Mouse (Mus musculus) olfactory bulb, adult 2 months (tissue): ENCODE results near the gene Stat5a. TPM values are rescaled to one million over a fixed set of nuclear protein-coding genes. Genes with fewer than 3 reads are reported as not detected.

Experiments
- H3K27ac ChIP-seq: fragments of 200-500 bp; 2 replicates; pipeline ENCODE4 v1.5.1; 2012; ENCODE audit warnings: low read depth, low read length; ENCODE audit not compliant: insufficient read depth
- H3K4me1 ChIP-seq: fragments of 200-500 bp; 2 replicates; pipeline ENCODE4 v1.6.1; 2012; ENCODE audit warnings: low read length; ENCODE audit not compliant: control insufficient read depth, insufficient read depth
- H3K4me3 ChIP-seq: fragments of 200-500 bp; 2 replicates; pipeline ENCODE4 v1.5.1; 2012; ENCODE audit warnings: mild to moderate bottlenecking, low read depth, low read length, moderate library complexity; ENCODE audit not compliant: insufficient read depth
- CTCF ChIP-seq: fragments of 200-500 bp; IDR thresholded peaks from 2 replicates; pipeline ENCODE4 v1.5.1; 2012; ENCODE audit warnings: low read depth, mild to moderate bottlenecking, low read length, moderate library complexity; ENCODE audit not compliant: insufficient read depth
- POLR2A ChIP-seq: fragments of 200-500 bp; IDR thresholded peaks from 2 replicates; pipeline ENCODE4 v1.6.1; 2012; ENCODE audit warnings: mild to moderate bottlenecking, low read depth, low read length, moderate library complexity; ENCODE audit not compliant: insufficient read depth
- WGBS: fragments of 180-500 bp; shearing (Covaris S2); methylation state at CpG from one replicate; pipeline ENCODE4 v1.1.7; 2018; 5-methylcytosine and 5-hydroxymethylcytosine counted together
- polyA plus RNA-seq: library from polyadenylated mRNA; stranded (reverse); fragments of >200 nt; gene quantifications from 2 replicates; pipeline ENCODE4 v1.2.4, GENCODE M21; 2012; ENCODE audit warnings: low replicate concordance; ENCODE audit not compliant: missing spikeins, insufficient read depth, insufficient read length

Stat5a gene
- polyA plus RNA-seq, 1 experiment, result not detected

DNA sequence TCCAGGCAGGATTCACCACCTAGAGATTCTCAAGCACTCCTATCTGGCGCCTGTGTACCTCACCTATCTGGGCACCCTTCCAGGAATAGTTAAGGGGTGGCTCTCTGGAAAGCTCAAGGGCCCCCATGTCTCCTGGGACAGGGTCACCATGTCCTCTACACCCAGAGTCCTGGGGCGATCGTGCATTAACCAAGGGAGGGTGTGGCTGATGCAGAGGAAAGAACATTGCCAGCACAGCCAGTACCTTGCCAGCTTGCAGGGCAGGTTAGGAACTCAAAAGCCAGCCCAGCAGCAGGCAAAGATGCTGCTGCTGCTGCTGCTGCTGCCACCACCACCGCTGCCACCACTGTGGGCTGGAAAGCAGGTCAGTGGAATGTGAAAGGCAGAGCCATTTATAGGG lies 4.9 kb upstream of the Stat5a start:
- TF ChIP-seq CTCF, result no peak
- no peak for TF ChIP-seq POLR2A
- Histone ChIP-seq H3K4me1 (peaks cover 12% of the 10 kb centered on the region), H3K27ac (no peak overlapping the region), H3K4me3 (no peak overlapping the region)
- 61% methylated on average over 4 of the region's 4 CpGs for WGBS

DNA sequence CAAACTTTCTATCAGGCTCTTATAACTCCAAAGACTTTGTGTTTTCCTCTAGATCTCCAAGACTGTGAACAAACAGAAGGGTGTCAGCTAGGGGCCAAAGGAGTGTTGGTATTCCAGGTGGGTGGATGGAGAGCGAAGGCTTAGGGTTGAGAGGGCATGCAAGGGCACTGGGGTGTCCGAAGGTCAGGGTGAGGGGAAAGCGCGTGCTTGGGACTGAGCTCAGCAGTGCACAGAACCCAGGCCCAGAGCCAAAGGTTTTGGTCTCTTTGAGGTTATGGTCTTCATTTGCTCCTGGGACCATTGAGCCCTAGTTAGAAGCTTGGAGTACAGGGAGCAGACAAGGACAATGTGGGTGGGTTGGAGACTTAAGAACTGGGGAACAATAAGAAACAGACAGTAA lies 4.0 kb upstream of the Stat5a start:
- H3K4me1 ChIP-seq, result peaks cover 16% of the 10 kb centered on the region
- no peak for TF ChIP-seq CTCF
- TF ChIP-seq POLR2A, result no peak
- H3K27ac ChIP-seq, result no peak overlapping the region
- 92% methylated on average over 4 of the region's 4 CpGs for WGBS
- H3K4me3 ChIP-seq, result no peak overlapping the region

DNA sequence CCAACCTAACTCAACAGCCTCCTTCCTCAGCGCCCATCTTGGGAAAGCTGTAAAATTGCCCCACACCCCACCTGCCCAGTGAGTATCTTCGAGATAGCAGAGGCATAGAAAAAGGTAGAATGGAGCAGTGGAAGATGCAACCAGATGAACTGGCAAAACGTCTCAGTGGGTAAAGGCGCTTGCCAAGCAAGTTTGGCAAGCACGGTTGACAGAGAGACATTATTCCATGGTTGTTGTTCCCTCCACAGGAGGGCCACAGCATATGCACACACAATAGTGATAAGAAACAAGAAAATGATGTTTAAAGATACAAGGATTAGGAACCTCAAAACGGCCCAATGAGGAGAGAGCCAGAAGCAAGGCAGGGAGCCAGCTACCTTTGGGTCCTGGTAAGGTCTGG lies 1.2 kb upstream of the Stat5a start:
- WGBS, result 66% methylated on average over 6 of the region's 6 CpGs
- no peak overlapping the region for H3K27ac ChIP-seq
- no peak overlapping the region for H3K4me3 ChIP-seq
- peaks cover 16% of the 10 kb centered on the region for H3K4me1 ChIP-seq
- TF ChIP-seq POLR2A, result no peak
- no peak for TF ChIP-seq CTCF

DNA sequence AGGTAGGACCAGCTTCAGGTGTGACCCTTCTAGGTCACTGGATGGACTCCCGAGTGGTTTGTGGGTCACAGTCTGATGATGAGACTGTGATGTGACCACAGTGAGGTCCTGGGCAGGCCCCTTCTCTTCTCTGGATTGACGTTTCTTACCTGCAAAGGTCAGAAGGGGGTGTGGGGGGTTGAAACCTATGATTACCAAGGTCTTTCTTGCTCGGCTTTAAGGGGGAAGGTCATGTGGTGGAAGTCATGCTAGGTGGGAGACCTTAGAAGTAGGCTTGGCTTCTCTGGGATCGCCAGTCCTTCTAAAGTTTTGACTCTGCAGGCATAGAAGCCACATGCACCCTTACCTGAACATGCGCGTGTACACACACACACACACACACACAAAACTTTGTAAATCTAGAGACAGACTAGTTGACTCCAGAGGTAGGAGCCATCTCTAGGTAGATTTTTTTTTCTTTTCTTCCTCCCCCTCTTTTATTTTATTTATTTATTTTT lies 476 bp downstream of the Stat5a start:
- TF ChIP-seq POLR2A, result no peak
- no peak for TF ChIP-seq CTCF
- H3K4me3 ChIP-seq, result no peak overlapping the region
- 57% methylated on average over 6 of the region's 6 CpGs for WGBS

DNA sequence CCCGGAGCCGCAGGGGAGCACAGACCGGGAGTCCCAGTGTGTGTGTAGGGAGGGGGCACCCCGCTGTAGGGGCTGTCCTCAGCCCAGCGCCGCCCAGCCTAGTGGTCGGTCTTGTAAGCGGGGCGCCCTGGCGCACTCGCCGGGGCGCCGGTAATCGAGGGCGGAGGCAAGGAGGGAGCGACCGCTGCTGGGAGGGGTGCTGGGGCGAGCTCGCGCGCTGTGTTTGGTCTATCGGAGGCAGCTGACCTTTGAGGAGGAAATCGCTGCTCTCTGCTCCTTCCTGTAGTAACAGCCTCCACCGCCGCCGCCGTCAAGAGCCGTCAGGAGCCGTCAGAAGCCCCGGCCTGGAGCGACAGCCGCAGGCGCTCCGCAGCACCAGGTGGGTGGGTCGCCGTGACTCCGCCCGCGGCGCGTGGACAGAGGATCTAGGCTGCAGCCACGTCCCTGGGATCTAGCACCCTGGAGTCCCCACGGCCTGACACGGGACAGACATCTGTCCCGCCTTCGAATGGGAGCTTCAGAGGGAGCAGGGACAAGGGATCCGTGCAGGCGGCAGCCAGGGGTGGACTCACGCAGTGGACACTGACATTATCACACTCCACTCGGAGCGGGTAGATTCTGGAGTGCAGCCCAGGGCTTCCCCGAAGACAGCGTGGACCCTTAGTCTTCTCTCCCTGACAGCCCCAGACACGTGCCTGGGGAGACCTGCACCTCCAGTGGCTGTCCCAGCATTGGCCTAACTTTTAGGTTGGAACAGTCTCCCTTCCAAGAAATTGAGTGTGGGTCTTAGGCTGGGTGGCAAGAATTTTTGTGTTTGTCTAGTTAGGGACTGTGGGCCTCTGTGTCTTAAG lies 1.3 kb downstream of the Stat5a start:
- 4% methylated on average over 55 of the region's 55 CpGs for WGBS
- Histone ChIP-seq H3K27ac (no peak overlapping the region), H3K4me1 (peaks cover 14% of the 10 kb centered on the region), H3K4me3 (peak overlapping the region; percentile 61)
- no peak for TF ChIP-seq POLR2A
- no peak for TF ChIP-seq CTCF

More for the DNA sequence above, 476 bp downstream of the Stat5a start:
- peaks cover 14% of the 10 kb centered on the region for H3K4me1 ChIP-seq
- H3K27ac ChIP-seq, result 0 out of 2 replicates have a peak overlapping the region, but pooled peaks have one; percentile 9

DNA sequence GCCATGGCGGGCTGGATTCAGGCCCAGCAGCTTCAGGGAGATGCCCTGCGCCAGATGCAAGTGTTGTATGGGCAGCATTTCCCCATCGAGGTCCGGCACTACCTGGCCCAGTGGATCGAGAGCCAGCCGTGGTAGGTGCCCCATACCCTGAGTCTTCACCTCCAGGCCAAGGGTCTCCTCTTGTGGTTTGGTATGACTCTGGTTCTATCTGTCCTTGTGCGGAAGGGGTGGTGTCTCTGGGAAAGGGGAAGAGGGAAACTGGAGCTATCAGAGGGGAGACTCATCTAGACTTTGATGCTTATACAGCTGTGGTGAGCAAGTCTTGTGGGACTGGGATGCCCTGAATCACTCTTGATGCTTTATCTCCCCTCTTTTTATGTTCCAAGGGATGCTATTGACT lies 2.2 kb downstream of the Stat5a start:
- WGBS, result 89% methylated on average over 7 of the region's 7 CpGs
- Histone ChIP-seq H3K4me3 (no peak overlapping the region), H3K4me1 (peaks cover 14% of the 10 kb centered on the region), H3K27ac (no peak overlapping the region)
- TF ChIP-seq POLR2A (no peak), CTCF (no peak)

DNA sequence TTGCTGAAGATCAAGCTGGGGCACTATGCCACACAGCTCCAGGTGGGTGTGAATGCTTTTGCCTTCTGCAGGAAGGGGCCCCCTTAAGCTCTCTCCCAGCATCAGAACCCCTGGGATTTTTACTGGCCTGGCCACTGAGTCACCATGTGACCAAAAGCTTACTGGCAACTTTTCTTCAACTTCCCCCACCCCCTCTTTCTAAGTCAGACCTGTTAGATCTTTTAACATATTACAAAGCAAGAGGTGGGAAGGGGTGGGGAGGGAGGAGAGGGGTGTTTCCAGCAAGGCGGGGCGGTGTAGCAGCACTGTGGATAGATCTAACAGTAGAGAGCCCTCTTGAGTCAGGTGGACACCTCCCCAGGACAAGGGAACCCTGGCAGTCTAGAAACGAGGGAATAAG lies 2.7 kb downstream of the Stat5a start:
- Histone ChIP-seq H3K27ac (no peak overlapping the region), H3K4me1 (peaks cover 14% of the 10 kb centered on the region), H3K4me3 (no peak overlapping the region)
- 66% methylated on average over 3 of the region's 3 CpGs for WGBS
- no peak for TF ChIP-seq POLR2A
- no peak for TF ChIP-seq CTCF

DNA sequence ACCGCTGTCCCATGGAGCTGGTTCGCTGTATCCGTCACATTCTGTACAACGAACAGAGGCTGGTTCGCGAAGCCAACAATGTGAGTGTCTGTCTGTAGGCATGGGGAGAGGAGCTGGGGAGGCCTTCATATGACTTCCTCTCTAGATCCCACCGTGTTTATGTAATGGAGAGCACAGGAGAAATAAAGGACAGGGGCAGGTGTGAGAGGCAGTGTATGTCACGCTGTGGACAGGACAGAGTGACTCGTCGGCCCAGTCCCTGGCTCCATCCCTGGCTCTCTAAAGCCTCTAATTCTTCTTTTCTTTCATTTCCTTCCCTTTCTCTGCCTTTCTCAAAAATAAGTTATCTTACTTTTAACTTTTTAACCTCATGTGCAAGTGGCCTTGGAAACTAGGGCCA lies 4.0 kb downstream of the Stat5a start:
- Histone ChIP-seq H3K27ac (no peak overlapping the region), H3K4me1 (peaks cover 14% of the 10 kb centered on the region), H3K4me3 (no peak overlapping the region)
- WGBS, result 92% methylated on average over 10 of the region's 10 CpGs
- TF ChIP-seq CTCF (no peak), POLR2A (no peak)

DNA sequence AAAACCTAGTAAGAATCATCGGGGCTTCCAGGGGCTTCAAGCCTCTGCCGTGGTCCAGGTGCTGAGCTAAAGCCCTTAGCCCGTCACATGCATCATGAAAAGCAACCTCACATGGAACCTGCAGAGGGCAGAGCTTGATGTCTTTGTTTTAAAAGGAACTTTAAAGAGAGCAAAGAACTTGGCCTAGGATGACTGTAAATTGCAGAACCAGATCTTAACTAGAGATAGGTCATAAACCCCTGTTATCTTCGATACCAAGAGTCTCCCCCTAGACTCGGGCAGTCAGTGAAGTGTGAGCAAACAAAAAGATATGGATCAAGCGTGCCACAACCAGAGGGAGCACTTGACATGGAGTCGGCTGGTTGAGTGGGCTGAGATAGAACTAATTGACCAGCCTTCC lies 6.5 kb downstream of the Stat5a start:
- Histone ChIP-seq H3K4me1 (peaks cover 6% of the 10 kb centered on the region; the same call in 1 of the 2 replicates), H3K4me3 (no peak overlapping the region), H3K27ac (no peak overlapping the region)
- 92% methylated on average over 7 of the region's 7 CpGs for WGBS
- no peak for TF ChIP-seq POLR2A
- no peak for TF ChIP-seq CTCF
